Mouse (Mus musculus) testis, adult 2 months (tissue): ENCODE results near the gene Smarcd2.

Experiments
- CTCF ChIP-seq: fragments of 200-500 bp; IDR thresholded peaks from 2 replicates; pipeline ENCODE4 v1.5.1; 2012; ENCODE audit warnings: low read depth, mild to moderate bottlenecking, inconsistent platforms, low read length, moderate library complexity; ENCODE audit not compliant: control insufficient read depth, insufficient read depth, insufficient replicate concordance
- POLR2A ChIP-seq: fragments of 200-500 bp; IDR thresholded peaks from 2 replicates; pipeline ENCODE4 v1.6.1; 2012; ENCODE audit warnings: low read depth, mild to moderate bottlenecking, inconsistent platforms, low read length, moderate library complexity; ENCODE audit not compliant: control insufficient read depth

DNA sequence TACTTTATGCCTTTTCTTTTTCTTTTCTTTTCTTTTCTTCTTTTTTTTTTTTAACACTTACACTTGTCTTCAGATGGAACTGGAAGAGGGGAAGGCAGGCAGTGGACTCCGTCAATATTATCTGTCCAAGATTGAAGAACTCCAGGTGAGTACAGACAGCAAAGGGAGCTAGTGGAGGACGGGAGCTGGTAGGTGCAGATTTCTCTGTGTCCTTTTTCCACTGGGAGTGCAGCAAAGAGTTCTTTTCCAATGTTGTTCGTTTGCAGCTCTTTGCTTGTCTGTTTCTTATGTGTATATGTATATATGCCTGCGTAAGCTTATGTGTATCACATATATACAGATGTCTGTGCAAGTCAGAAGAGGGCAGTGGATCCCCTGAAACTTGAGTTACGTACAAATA, 16.0 kb downstream of the Smarcd2 start:
- no peak for TF ChIP-seq POLR2A
- no peak for TF ChIP-seq CTCF
